Mouse (Mus musculus) lung, postnatal 0 days (tissue): ENCODE measurements around the gene M6pr.

Experiments
- CTCF ChIP-seq: IDR thresholded peaks from 2 replicates; pipeline ENCODE4 v1.5.1; 2016; ENCODE audit warnings: antibody characterized with exemption, mild to moderate bottlenecking
- EP300 ChIP-seq: IDR thresholded peaks from 2 replicates; pipeline ENCODE4 v1.6.1; 2016; ENCODE audit warnings: antibody characterized with exemption, mild to moderate bottlenecking, control low read depth

DNA sequence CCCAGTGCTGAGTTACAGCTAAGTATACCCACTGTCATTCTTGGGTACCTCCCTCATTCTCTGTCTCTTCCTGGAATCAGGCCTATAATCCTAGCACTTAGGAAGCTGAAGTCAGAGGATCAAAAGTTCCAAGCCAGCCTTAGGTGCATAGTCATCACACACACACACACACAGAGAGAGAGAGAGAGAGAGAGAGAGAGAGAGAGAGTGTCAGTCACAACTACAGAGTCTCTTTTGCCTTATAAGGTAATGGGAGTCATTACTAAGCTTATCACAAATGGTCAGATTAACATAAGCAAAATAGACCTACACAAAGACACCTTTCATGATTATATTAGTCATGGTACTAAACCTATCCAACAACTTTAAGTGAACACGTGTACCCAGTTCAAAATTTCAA is 19.2 kb upstream of the M6pr start:
- TF ChIP-seq CTCF: no peak
- no peak for TF ChIP-seq EP300
